Mouse (Mus musculus): ENCODE data around the gene Mcur1.

Mcur1 gene

DNA sequence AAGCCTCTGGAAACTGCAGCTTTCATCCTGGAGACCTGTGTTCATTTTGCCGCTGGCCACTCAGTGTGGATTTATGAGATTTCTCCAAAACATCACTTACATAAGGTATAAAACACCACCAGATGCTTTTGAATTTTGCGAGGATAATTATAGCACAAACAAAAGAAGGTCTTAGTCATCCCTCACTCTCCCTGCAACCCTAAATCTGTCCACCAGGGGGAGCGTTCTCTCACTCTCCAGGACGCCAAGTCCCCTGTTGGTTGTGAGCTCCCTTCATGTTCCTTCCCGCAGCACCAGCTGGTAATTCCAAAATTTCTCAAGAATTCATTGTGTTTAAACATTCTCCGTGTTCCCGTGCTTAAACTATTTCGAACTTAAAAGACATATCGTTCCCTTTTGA lies 5.4 kb upstream of the Mcur1 start:
- peak; percentile 63 for DNase-seq (ENCODE audit: low read depth, low spot score)

DNA sequence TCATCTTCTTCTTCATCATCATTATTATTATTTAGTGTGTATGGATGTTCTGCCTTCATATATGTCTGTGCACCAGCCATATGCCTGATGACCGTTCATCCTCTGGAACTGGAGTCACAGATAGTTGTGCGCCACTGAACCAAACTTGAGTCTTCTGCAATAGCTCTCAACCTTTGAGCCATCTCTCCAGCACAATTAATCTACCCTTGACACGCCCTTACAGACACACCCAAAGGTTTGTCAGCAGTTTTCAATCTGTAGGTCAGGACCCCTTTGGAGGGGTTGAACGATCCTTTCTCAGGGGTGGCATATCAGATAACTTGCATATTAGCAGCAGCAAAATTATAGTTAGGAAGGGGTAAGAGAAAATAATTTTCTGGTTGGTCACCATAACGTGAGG lies 4.7 kb upstream of the Mcur1 start:
- no peak for DNase-seq (ENCODE audit: low read depth, low spot score)

DNA sequence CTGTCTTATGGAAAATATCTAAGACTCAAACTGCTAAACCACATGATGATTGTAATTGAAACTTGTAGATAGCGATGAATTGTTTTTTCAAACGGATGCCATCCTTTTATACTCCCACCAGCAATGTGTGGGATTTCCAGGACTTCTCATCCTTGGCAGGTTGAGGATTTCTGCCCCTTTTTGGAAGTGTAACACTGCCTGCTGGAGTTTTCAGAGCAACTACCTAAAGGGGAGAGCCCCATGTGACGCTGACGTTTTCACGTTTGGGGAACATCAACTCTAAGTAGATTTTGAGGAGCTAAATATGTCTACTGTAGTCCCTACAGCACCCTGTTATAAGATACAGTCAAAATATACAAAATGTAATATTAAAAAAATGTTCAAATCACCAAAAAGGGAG lies 2.7 kb upstream of the Mcur1 start:
- DNase-seq (ENCODE audit: low read depth, low spot score) = no peak

DNA sequence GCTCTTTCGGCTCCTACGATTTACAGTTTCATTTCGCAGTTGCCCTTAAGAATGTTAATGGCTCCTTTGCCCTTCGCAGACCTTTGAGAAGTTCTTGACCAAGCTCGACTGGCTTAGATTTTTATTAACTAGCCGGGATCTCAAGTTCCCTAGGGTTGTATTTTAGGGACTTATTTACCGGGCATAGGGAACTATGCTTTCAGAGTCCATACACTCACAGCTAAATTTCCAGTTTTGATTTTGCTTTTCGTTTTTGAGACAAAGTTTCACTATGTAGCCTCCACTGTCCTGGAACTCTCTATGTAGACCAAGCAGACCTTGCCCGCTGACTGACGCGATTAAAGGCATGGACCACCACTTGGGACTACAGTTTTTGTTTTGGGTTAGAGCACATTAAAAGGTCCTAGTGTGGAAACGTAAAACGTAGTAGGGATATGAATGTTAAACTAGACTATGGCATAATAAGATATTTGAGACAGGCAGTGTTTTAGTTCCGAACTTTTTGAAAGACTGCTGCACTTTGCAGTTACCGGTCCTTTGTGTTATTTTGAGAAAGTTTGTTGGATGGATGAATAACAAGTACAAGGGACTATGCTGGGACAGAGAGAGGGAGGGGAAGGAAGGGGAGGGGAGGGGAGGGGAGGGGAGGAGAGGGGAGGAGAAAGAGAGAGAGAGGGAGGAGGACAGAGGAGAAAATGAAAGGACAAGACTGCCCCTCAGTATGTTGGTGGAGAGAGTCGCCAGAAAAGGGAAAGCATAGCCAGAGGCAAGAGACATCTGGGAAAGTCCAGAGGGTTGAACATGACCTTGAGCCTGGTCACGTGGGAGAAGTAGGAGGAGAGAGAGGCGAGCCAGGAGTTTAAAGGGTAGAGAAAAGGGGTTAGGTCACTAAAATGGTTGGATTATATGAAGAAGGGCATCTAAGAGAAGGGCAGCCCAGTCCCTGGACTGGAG lies 744 bp upstream of the Mcur1 start:
- no peak for DNase-seq (ENCODE audit: low read depth, low spot score)

DNA sequence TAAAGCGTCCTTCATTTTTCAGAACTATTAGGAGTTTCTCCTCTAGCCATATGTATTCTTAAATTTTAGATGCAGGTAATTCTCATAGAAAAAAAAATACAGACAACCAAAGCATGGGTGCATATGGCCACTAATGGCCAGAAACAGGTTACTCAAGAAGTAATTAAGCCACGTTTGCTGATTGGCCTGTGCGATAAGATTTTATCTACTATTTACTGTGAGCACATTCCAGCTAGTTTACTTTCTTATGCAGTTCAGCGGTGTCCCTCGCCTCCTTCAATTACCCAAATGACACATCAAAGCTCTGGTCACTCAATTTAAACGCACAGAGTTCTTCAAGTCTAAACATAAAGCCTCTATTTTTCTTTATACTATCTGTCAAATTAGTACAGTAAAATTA lies 1.0 kb downstream of the Mcur1 start:
- no peak for DNase-seq (ENCODE audit: low read depth, low spot score)

DNA sequence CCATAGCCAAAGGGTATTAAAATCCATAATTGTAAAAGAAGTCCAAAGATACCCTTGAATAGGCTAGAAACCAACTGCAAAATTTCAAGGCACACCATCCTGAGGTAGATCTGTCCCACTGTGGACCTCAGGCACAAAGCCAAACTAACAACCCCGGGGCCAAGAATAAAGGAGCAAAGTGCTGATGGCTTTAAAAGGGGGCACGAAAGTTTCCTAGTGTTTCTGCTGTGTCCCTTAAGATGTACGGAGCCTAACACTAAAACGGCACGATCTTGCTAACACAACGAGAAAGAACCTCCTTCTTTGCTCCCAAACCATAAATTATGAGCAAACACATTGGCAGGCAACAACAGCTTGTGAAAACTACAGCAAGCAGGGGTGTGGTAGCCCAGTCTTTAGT lies 1.6 kb downstream of the Mcur1 start:
- DNase-seq (ENCODE audit: low read depth, low spot score) = no peak

DNA sequence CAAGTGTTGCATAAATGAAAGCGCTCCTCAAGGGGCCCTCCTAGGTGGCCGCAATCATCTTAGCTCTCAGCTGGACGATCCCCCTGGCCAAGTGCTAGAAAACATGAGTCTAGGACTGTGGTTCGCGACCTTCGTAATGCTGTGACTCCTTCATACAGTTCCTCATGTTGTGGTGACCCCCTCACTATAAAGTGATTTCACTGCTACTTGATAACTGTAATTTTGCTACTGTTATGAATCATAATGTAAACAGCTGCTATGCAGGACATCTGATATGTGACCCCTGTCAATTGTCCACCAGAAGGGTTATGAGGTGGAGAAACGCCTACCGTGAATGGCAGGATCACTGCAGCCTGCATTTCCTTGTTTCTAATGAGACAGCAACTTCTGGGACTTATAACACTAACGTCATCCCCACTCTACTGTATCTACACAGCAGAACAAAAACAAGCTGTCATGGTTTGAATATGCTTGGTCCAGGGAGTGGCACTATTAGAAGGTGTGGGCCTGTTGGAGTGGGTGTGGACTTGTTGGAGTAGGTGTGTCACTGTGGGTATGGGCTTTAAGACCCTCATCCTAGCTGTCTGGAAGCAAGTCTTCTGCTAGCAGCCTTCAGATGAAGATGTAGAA lies 3.0 kb downstream of the Mcur1 start:
- DNase-seq (ENCODE audit: low read depth, low spot score) = no peak

DNA sequence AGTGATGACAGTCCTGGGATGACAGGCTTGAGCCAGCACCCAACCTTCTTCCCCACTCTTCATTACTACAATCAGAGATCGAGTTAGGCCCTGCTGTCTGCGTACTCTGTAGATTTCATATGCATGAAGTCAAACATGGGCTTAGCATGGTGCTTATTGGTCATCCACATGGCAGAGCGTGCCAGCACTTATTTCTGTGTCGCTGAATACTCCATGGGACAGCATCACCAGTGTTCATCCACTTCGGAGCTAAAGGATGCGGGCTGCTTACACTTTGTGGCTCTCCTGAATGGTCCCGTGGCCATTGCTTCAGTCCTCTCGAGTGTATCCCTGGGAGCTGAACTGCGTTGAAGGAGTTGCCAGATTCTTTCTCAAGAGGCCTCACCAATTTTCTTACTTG lies 4.7 kb downstream of the Mcur1 start:
- DNase-seq (ENCODE audit: low read depth, low spot score) = no peak

DNA sequence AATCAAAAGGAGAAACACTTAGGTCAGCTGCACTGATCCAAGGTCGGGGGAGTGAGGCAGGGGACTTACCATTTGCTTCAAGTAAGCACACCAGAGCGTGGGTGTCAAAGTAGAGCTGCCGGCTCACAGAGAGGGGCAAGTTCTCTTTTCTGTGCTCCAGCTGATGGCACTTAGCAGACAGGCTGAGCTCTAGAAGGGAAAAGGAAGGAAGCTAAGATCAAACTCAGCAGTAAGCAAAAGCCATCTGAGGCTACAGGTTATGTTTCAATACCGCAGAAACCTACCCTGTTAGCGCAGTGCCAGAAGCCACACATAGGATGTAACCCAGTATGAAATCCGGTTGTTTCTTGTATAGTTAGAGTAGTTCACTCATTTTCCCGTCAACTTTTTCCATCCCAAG lies 5.2 kb downstream of the Mcur1 start:
- DNase-seq (ENCODE audit: low read depth, low spot score) = no peak

DNA sequence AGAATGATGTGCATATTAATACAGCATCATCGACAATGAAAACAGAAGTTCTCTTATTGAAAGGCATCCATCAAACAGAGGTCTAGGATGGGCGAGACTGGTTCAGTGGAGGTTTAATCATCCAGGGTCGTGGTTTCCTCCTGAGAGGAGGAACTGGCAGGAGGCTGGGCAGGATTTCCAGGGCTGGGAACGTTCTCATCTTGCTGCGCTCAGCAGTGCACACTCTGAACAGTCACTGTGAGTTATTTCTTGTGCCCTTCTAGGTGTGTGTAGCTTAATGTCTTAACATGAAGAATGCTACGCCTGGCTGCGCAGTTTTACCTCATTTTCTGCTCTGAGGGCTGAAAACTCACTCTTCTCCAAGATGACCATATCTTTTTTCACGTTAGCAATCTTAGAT lies 9.3 kb downstream of the Mcur1 start:
- no peak for DNase-seq (ENCODE audit: low read depth, low spot score)

DNA sequence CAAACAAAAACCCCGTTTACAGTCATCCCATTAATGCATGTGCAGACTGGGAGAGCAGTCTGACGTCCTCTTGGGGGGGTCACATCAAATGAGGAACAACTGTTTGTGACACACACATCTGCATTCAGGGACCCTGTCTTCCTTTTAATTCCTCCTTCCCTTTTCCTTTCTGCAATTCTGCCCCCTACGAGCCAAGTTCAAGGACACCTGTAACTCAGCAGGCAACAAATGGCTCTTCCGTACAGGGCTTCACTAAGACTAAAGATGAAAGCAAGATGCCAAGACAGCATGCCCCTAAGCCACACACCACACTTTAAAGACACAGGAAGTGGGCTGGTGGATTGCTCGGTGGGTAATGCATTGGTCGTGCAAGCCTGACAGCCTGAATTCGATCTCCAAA lies 10.1 kb downstream of the Mcur1 start:
- DNase-seq (ENCODE audit: low read depth, low spot score) = no peak

DNA sequence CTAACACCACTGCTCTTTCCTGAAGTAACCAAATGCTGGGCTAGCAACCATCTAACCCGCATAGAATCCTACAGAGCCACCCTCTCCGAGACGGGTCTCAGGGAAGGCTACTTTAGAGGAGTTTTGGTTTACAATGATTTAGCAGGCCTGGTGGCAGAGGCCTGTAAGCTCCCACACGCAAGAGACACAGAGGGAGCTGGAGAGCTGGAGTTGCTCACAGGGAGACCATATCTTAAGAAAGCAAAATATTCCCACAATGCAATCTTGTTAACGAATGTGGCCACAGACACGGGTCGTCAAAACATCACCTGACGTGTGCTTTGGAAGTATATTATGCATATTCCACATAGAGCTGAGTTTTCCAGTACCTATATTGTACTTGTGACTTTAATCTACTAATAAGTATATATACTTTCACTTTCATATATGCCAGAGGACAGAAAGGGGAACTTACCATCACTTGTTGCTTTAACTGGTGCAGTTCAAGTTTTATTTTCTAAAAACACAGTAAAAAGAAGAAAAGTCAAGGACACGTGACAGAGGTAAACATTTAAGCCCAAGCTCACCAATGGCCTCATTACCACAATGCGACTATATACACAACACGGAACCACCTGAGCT lies 10.8 kb downstream of the Mcur1 start:
- DNase-seq (ENCODE audit: low read depth, low spot score) = no peak

DNA sequence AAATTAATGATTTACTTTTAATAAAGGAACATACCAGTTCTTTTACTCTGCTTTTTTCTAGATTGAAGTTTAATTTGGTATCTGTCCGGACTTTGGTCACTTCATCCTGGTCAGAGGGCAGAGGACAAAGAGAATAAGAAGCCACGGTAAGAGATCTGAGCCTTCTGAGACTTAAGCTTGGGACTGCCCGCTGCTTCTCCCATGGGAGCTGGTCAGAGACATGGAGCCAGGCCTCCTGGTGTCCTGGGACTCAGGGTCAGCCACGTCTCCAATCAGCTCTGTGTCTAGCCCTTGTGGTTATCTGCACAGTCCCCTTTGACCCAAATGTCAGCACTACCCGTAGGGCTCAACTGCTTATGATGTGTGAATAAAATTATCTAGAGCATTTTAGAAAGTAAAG lies 11.4 kb downstream of the Mcur1 start:
- no peak for DNase-seq (ENCODE audit: low read depth, low spot score)

DNA sequence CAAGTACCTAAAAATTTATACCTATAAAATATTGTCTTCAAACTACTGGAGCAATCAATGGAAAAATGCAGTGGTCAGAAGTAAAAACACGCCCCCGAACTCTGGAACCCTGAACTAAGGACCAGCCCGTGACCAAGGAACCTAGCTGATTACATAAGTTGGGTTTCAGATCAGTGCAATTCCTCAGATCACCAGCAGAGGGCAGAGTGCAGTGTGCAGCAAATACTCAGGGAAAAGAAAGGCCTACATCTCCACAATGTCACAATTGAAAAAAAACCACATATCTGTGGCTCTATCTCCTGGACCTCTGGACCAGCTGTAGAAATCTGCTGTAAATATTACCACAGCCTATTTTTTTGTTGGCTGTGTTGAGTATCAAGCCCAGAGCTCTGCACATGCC lies 13.1 kb downstream of the Mcur1 start:
- no peak for DNase-seq (ENCODE audit: low read depth, low spot score)

DNA sequence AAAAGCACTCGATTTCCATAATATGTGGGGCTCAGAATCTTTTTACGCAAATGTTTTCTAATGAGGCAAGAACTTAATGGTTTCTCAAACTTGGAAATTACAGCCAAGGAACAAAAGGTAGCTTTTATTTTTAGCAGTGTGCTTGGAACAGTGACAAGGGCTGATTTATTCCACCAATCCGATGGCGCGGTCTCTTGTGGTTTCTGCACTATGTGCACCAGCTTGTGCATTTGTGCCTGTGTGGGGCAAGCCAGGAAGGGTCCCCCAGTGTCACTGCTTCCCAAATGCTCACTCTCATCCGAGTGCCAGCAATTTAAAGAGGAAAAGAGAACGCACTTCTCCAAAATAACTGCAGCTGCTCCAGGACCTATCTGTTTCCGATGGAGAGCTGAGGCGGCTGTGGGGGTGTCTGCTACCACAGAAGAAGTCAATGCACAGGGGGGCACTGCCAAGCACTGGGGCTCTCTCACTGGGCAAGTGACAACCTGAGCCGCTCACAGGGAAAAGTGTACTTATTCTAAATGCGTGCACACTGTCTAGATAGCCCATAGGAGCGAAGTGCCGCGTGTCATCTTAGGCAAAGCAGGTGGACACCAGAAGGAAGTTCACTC lies 19.7 kb downstream of the Mcur1 start:
- DNase-seq (ENCODE audit: low read depth, low spot score) = no peak

DNA sequence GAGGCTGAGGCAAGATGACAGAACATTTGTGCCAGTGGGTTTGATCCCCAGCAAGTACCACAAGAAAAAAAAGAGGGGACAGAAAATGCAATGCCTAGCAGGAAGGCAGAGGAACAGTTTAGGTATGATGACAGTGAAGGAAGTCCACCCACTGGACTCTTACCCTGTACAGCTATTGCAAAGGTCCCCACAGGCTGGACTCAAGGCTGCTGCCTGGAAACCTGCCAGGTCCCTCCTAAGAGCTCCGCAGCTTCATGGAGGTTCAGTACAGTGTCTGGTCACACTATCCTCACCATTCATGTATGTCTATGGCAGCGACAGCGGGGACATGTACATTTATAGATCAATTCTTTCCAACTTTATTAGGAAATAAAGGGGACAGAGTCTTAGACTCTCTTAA lies 20.6 kb downstream of the Mcur1 start:
- DNase-seq (ENCODE audit: low read depth, low spot score) = no peak

DNA sequence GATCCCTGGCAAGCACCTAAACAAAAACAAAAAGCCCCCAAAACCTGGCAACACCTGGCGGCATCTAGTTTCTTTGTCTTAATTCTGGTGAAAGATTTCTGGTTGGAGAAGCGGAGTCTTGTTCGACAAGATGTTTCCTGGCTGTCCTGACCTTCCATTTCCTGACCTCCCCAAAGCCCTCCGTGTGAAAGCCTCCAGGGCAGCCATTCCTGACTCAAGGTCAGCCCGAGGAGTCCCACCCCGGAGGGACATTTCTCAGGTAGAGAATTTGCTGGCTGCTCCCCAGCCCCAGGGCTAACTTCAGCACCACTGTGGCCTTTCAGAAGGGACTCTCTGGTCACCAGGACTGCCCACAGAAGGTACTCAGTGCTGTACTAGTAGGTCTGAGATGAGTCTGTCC lies 22.1 kb downstream of the Mcur1 start:
- no peak for DNase-seq (ENCODE audit: low read depth, low spot score)

DNA sequence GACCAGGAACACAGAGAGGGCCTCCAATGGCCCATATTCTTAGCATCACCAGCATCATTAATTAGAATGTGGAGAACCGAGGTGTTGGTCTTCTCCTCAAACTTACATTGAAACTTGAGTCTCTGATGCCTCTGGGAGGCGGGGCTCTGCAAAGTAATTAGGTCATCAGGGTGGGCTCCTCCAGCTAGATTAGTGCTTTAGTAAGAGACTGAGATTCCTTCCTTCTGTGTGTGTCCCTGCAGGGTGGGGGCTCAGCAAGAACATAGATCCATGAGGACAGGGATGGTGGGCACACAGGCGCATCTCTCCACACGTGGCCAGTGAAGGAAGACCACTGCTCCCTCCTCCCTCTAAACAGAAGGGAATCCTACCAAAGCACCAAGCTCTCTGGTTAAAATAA lies 26.0 kb downstream of the Mcur1 start:
- DNase-seq (ENCODE audit: low read depth, low spot score) = no peak

DNA sequence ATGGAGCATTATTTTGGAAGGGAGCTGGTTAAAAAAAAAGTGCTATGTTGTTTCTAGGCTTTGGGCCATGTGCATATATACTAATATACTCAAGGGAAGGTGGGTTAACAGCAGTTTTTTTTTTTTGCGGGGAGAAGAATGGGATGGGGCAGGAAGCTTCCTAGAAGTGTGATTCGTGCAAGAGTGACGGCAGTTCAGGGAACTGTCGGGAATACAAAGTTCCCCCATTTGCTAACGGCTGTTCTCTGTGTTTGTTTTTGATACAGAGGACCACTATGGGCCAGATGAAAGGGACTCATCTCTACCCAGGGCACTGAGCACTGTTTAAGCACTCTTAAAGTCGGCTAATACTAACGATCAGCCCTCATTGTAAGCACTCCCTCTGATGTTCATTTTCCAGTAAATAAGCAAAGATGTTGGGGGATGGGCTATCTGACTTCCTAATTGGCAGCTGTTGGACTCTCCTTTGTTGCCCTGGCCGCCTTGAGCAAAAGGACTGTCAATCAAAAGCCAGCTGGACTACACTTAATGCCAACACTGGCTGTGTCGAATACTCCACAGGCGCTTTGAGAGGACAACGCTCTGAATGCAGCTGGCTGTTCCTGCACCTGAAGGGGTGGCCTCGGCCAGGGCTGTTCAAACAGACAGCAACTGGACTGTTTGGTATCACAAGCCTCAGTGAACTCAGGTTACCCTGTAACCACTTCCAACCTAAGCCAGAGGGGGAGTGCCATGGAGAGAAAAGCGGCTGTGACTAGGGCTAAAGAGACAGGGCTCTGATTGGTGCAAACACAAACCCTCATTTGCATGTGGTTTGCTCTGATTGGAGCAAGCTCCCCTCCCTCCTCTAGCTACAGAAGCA lies 28.9 kb downstream of the Mcur1 start:
- DNase-seq (ENCODE audit: low read depth, low spot score) = peak; percentile 54

DNA sequence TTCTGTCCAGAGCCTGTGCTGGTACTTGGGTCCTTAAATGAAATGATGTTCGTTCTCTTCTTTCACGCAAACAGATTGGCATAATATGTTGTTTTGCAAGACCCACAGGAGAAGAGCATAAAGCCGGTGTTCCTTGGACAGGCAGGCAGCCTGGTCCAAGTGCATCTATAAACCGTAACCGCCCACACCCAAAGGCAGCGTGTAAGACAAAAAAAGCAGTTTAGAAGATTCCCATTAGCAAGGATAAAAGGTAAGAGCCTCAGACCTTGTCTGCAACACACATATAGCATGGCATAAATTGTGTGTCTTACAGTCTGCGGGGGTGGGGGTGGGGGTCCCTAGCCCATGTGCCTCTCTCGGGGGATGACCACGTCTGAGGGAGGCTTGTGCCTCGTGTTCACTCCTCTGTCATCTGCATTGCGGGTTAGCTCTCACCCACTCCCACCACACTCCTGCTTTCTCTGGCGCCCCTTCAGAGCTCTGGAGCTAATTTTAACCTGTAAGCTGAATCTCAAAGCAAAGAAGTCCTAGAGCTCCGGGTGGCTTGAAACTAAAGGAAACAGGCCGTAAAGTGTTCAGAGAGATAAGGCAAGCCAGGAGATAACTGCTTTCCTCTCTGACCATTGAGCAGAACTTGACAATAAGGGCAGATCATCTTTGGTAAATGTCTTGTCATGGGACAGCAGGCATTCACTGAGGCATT lies 29.7 kb downstream of the Mcur1 start:
- DNase-seq (ENCODE audit: low read depth, low spot score) = no peak

DNA sequence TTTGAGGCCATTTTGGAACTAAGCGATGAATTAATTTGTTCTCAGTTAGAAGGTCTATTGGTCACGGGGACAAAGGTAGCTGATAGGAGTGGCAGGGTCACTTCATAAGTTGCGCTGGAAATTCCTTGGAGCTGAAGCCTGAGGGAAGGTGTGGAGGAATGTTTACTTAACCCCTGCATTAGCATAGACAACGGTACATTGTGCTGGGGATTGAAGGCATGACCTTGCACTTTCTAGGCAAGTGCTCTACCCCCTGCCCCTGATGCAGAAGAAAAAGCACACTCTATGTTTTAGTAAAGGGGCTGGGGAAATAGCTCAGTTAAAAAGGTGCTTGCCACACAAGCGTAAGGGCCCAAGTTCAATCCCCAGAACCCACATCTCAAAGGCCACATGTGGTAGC lies 33.7 kb downstream of the Mcur1 start:
- DNase-seq (ENCODE audit: low read depth, low spot score) = no peak

Data from WW6 (cell line).